Mouse (Mus musculus) embryo, embryonic 9.5 days (tissue): ENCODE results near the gene Clock.

Source experiments
- DNase-seq: peaks from one replicate; pipeline ENCODE4 v3.0.0-alpha.2; 2017; ENCODE audit errors: extremely low spot score

The Clock gene

GRCm38 (mm10) chr5:76179791-76180190 is 124.8 kb downstream of the Clock start:
- no peak for DNase-seq

GRCm38 (mm10) chr5:76179171-76179570 is 125.4 kb downstream of the Clock start:
- no peak for DNase-seq

- DNase-seq, result no peak
Measured at GRCm38 (mm10) chr5:76177664-76178063, 126.9 kb downstream of the Clock start.

GRCm38 (mm10) chr5:76176841-76177240 is 127.8 kb downstream of the Clock start:
- DNase-seq, result no peak

GRCm38 (mm10) chr5:76176411-76176810 is 128.2 kb downstream of the Clock start:
- DNase-seq, result no peak

- no peak for DNase-seq
Measured at GRCm38 (mm10) chr5:76175051-76175450, 129.5 kb downstream of the Clock start.

GRCm38 (mm10) chr5:76171039-76171438 is 133.6 kb downstream of the Clock start:
- no peak for DNase-seq

- DNase-seq, result no peak
Measured at GRCm38 (mm10) chr5:76170522-76170921, 134.1 kb downstream of the Clock start.

- no peak for DNase-seq
Measured at GRCm38 (mm10) chr5:76164827-76165226, 139.8 kb downstream of the Clock start.

GRCm38 (mm10) chr5:76163828-76164390 is 140.7 kb downstream of the Clock start:
- peak; percentile 49 for DNase-seq

- DNase-seq, result no peak
Measured at GRCm38 (mm10) chr5:76162926-76163325, 141.7 kb downstream of the Clock start.

- no peak for DNase-seq
Measured at GRCm38 (mm10) chr5:76161491-76161890, 143.1 kb downstream of the Clock start.

GRCm38 (mm10) chr5:76160086-76160485 is 144.5 kb downstream of the Clock start:
- no peak for DNase-seq
